ENCODE assay signal across 8 mouse cellular contexts in genomic region chr11:120949863-120950262, GRCm38 (mm10). TPM values are rescaled to one million over a fixed set of nuclear protein-coding genes. Genes with fewer than 3 reads are reported as not detected.
A peak's percentile ranks its signal among the peaks of the same experiment; 100 is the strongest.
DNase-seq lines count a peak whose midpoint lies in the region; ATAC-seq lines count a peak whose summit lies in the region.
"Had no signal": no experiment of that assay in that cellular context is flagged by ENCODE, and none has a peak within 500 bp of the region (broad histone marks: within the 10 kb centered on the region; RNA-seq: fewer than 3 reads in every experiment).

No protein-coding gene starts in this region.

- 23% methylated on average over 10 of the region's 10 CpGs for WGBS in lung, embryonic 15.5 days
- WGBS in forebrain, embryonic 12.5 days, result 8% methylated on average over 10 of the region's 10 CpGs
- WGBS in limb, embryonic 12.5 days, result 8% methylated on average over 10 of the region's 10 CpGs
- 30% methylated on average over 10 of the region's 10 CpGs for WGBS in stomach, embryonic 14.5 days

- peak overlapping the region; percentile 87 for H3K4me2 ChIP-seq in lung, embryonic 15.5 days
- peak overlapping the region; percentile 59 for H3K4me2 ChIP-seq in forebrain, embryonic 12.5 days
- peak overlapping the region; percentile 83 for H3K4me2 ChIP-seq in limb, embryonic 12.5 days
- peak overlapping the region; percentile 83 for H3K4me2 ChIP-seq in stomach, embryonic 14.5 days (replicated peaks; ENCODE audit: low read depth, low read length)

- DNase-seq in lung, postnatal 36 days, result no peak
- no peak for DNase-seq in thymus, postnatal 10 days (ENCODE audit: low spot score in 2 of 2)
- no peak for DNase-seq in layer of hippocampus, adult 9-10 months (ENCODE audit: low spot score)
- DNase-seq: heart, postnatal 14 days had no signal

- H3K36me3 ChIP-seq in lung, embryonic 15.5 days, result no peaks in the 10 kb centered on the region
- 0 out of 2 replicates have a peak, but pooled peaks cover 3% of the 10 kb centered on the region for H3K36me3 ChIP-seq in forebrain, embryonic 12.5 days (replicated peaks)
- H3K36me3 ChIP-seq in limb, embryonic 12.5 days, result peaks cover 12% of the 10 kb centered on the region; the same call in 1 of the 2 replicates
- H3K36me3 ChIP-seq in stomach, embryonic 14.5 days (ENCODE audit: control insufficient read depth, insufficient read depth, low read length), result no peaks in the 10 kb centered on the region

- ATAC-seq in lung, embryonic 15.5 days (ENCODE audit: borderline replicate concordance, extremely low read depth, low FRiP score, low TSS enrichment), result no peak
- no peak for ATAC-seq in forebrain, embryonic 12.5 days (ENCODE audit: low FRiP score)
- ATAC-seq in limb, embryonic 12.5 days (ENCODE audit: insufficient number of reproducible peaks, insufficient read depth, low FRiP score, low TSS enrichment, low read depth), result no peak
- no peak for ATAC-seq in stomach, embryonic 14.5 days (ENCODE audit: insufficient number of reproducible peaks, insufficient read depth, low FRiP score, low read depth)

- 0 out of 2 replicates have a peak, but pooled peaks cover 6% of the 10 kb centered on the region for H3K27me3 ChIP-seq in lung, embryonic 15.5 days
- H3K27me3 ChIP-seq in forebrain, embryonic 12.5 days, result peaks cover 37% of the 10 kb centered on the region
- H3K27me3 ChIP-seq in limb, embryonic 12.5 days, result peaks cover 21% of the 10 kb centered on the region
- no peaks in the 10 kb centered on the region for H3K27me3 ChIP-seq in stomach, embryonic 14.5 days (ENCODE audit: control insufficient read depth, insufficient read depth, low read length)

- H3K4me3 ChIP-seq in lung, embryonic 15.5 days, result peak overlapping the region; percentile 54
- peak overlapping the region; percentile 46 for H3K4me3 ChIP-seq in forebrain, embryonic 12.5 days (replicated peaks)
- H3K4me3 ChIP-seq in limb, embryonic 12.5 days (replicated peaks), result peak overlapping the region; percentile 56
- H3K4me3 ChIP-seq in stomach, embryonic 14.5 days (ENCODE audit: low read depth, low read length), result peak overlapping the region; percentile 47

- peaks cover 45% of the 10 kb centered on the region for H3K4me1 ChIP-seq in lung, embryonic 15.5 days
- H3K4me1 ChIP-seq in forebrain, embryonic 12.5 days, result peaks cover 43% of the 10 kb centered on the region
- H3K4me1 ChIP-seq in limb, embryonic 12.5 days (replicated peaks), result peaks cover 45% of the 10 kb centered on the region
- peaks cover 15% of the 10 kb centered on the region; the same call in 1 of the 2 replicates for H3K4me1 ChIP-seq in stomach, embryonic 14.5 days (ENCODE audit: control insufficient read depth, insufficient read depth, low read length)

- no peak overlapping the region for H3K27ac ChIP-seq in lung, embryonic 15.5 days
- no peak overlapping the region for H3K27ac ChIP-seq in forebrain, embryonic 12.5 days
- H3K27ac ChIP-seq in limb, embryonic 12.5 days, result peak overlapping the region; percentile 72; the same call in 1 of the 2 replicates
- no peak overlapping the region for H3K27ac ChIP-seq in stomach, embryonic 14.5 days (ENCODE audit: low read length)

- no peaks in the 10 kb centered on the region for H3K9me3 ChIP-seq in lung, embryonic 15.5 days
- H3K9me3 ChIP-seq in forebrain, embryonic 12.5 days, result no peaks in the 10 kb centered on the region
- no peaks in the 10 kb centered on the region for H3K9me3 ChIP-seq in limb, embryonic 12.5 days
- H3K9me3 ChIP-seq in stomach, embryonic 14.5 days (ENCODE audit: control insufficient read depth, low read depth, low read length), result no peaks in the 10 kb centered on the region

- peak overlapping the region; percentile 50; the same call in 1 of the 2 replicates for H3K9ac ChIP-seq in lung, embryonic 15.5 days
- peak overlapping the region; percentile 59 for H3K9ac ChIP-seq in forebrain, embryonic 12.5 days
- peak overlapping the region; percentile 79 for H3K9ac ChIP-seq in limb, embryonic 12.5 days (replicated peaks)
- peak overlapping the region; percentile 39; the same call in 1 of the 2 replicates for H3K9ac ChIP-seq in stomach, embryonic 14.5 days (replicated peaks; ENCODE audit: low read depth, low read length)

RNA-seq across cellular contexts. Expression of gene Slc16a3, which starts 1.6 kb away (rescaled TPM):
- polyA plus RNA-seq in lung, embryonic 15.5 days (2015; fragmentation: Nextera tagmentation; extraction: Ambion mirVana), result 67.1 and 73.0 TPM in 2 replicates
- 34.2 and 36.4 TPM in 2 replicates for polyA plus RNA-seq in forebrain, embryonic 12.5 days (2016; fragmentation: Nextera tagmentation; extraction: Ambion mirVana)
- 77.0 and 77.4 TPM in 2 replicates for polyA plus RNA-seq in limb, embryonic 12.5 days (2016; fragmentation: Nextera tagmentation; extraction: Ambion mirVana)
- polyA plus RNA-seq in stomach, embryonic 14.5 days (2014; fragmentation: Nextera tagmentation; extraction: Ambion mirVana), result 24.1 and 32.9 TPM in 2 replicates

RNA-seq across cellular contexts. Expression of gene Ccdc57, which starts 17.2 kb away (rescaled TPM):
- polyA plus RNA-seq in lung, embryonic 15.5 days (2015; fragmentation: Nextera tagmentation; extraction: Ambion mirVana), result 6.6 and 6.8 TPM in 2 replicates
- polyA plus RNA-seq in forebrain, embryonic 12.5 days (2016; fragmentation: Nextera tagmentation; extraction: Ambion mirVana), result 6.7 and 8.8 TPM in 2 replicates
- 6.4 and 7.2 TPM in 2 replicates for polyA plus RNA-seq in limb, embryonic 12.5 days (2016; fragmentation: Nextera tagmentation; extraction: Ambion mirVana)
- polyA plus RNA-seq in stomach, embryonic 14.5 days (2014; fragmentation: Nextera tagmentation; extraction: Ambion mirVana), result 5.6 and 6.5 TPM in 2 replicates

RNA-seq across cellular contexts. Expression of gene Csnk1d, which starts 41.3 kb away (rescaled TPM):
- polyA plus RNA-seq in lung, embryonic 15.5 days (2015; fragmentation: Nextera tagmentation; extraction: Ambion mirVana), result 132 and 133 TPM in 2 replicates
- 150 and 165 TPM in 2 replicates for polyA plus RNA-seq in forebrain, embryonic 12.5 days (2016; fragmentation: Nextera tagmentation; extraction: Ambion mirVana)
- 154 and 157 TPM in 2 replicates for polyA plus RNA-seq in limb, embryonic 12.5 days (2016; fragmentation: Nextera tagmentation; extraction: Ambion mirVana)
- polyA plus RNA-seq in stomach, embryonic 14.5 days (2014; fragmentation: Nextera tagmentation; extraction: Ambion mirVana), result 70.4 and 70.6 TPM in 2 replicates
